Mouse (Mus musculus): ENCODE data around the gene Vmn1r199. TPM values are rescaled to one million over a fixed set of nuclear protein-coding genes. Genes with fewer than 3 reads are reported as not detected.
"Not testable (repeated sequence)": the region's sequence is repeated elsewhere in the genome, so short reads cannot be mapped to it uniquely, and the experiment has no call there.

Vmn1r199 gene
- polyA plus RNA-seq (2015; fragmentation: Nextera tagmentation; extraction: Ambion mirVana): not detected in 2 replicates

DNA sequence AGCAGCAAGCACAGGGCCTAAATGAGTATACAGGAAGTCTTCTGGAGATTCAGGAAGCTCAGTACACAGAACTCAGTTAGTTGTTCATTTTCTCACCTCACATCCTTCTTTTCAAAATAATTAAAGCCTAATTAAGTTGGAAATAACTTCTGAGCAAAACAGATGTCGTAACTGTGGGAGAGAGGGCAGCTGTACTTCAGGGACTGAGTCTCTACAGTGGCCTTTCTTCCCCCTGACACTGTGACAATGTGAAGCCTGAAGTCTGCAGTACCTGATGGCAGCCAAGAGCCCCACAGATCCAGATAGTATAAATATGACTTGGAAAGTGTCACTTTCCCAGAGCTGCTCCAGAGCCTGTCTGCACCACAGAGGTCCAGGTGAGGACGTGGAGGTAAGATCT lies at the start of gene Vmn1r199:
TSS of gene Vmn1r199 (plus strand) at position 301 of the 400 bp plus-strand sequence.
- H3K27ac ChIP-seq (ENCODE audit: low read length): no peak within 1 kb of the TSS
- H3K9ac ChIP-seq (replicated peaks; ENCODE audit: low read depth, low read length): no peak within 1 kb of the TSS
- H3K27me3 ChIP-seq (replicated peaks; ENCODE audit: control insufficient read depth, insufficient read depth, low read length): no peaks in the 10 kb centered on the region
- no peaks in the 10 kb centered on the region for H3K9me3 ChIP-seq (ENCODE audit: control insufficient read depth, low read length)
- H3K36me3 ChIP-seq (ENCODE audit: control insufficient read depth, insufficient read depth): no peaks in the 10 kb centered on the region
- H3K4me3 ChIP-seq (replicated peaks; ENCODE audit: low read length): no peak within 1 kb of the TSS
- H3K4me1 ChIP-seq (replicated peaks; ENCODE audit: control insufficient read depth, insufficient read depth, low read length): no peaks in the 10 kb centered on the region
- 82% methylated on average over 2 of the region's 2 CpGs for WGBS
- no peak within 1 kb of the TSS for H3K4me2 ChIP-seq (ENCODE audit: low read length)
- no peak for ATAC-seq

DNA sequence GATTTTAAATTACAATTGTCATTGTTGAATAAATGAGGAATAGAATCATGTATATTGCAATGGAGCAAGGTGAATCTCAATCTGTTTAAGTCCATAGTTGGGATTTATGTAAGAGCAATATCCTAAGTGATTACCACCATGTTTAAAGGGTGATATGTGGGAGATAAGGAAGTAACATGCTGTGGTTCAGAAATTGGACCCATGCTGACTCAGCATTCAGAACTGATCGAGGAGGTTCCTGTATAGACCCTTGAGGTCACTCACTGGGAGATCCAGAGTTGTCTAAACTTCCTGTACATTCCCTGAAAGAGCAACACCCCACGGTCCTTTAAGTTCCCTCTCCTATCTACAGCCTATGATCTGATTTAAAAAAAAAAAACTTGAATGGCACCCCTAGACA lies 46.3 kb upstream of the Vmn1r199 start:
- H3K27ac ChIP-seq (ENCODE audit: low read length): no peak overlapping the region
- H3K4me1 ChIP-seq (replicated peaks; ENCODE audit: control insufficient read depth, insufficient read depth, low read length): no peaks in the 10 kb centered on the region
- H3K4me3 ChIP-seq (replicated peaks; ENCODE audit: low read length): no peak overlapping the region
- H3K9me3 ChIP-seq (ENCODE audit: control insufficient read depth, low read length): no peaks in the 10 kb centered on the region
- H3K27me3 ChIP-seq (replicated peaks; ENCODE audit: control insufficient read depth, insufficient read depth, low read length): no peaks in the 10 kb centered on the region
- H3K4me2 ChIP-seq (ENCODE audit: low read length): no peak overlapping the region
- H3K36me3 ChIP-seq (ENCODE audit: control insufficient read depth, insufficient read depth): no peaks in the 10 kb centered on the region
- WGBS: 81% methylated on average over 2 of the region's 2 CpGs
- no peak for ATAC-seq
- H3K9ac ChIP-seq (replicated peaks; ENCODE audit: low read depth, low read length): no peak overlapping the region

DNA sequence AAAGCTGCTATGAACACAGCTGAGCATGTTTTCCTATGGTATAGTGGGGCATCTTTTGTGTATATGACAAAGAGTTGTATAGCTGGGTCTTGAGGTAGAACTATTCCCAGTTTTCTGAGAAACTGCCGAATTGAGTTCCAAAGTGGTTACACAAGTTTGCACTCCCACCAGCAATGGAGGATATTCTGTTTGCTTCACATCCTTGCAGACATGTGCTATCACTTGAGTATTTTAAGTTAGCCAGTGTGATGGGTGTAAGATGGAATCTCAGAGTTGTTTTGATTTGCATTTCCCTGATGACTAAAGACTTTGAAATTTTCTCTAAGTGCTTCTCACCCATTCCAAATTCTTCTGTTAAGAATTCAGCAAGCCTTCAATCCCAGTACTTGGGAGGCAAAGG lies 44.1 kb upstream of the Vmn1r199 start:
- H3K4me1 ChIP-seq (replicated peaks; ENCODE audit: control insufficient read depth, insufficient read depth, low read length): no peaks in the 10 kb centered on the region
- H3K4me3 ChIP-seq (replicated peaks; ENCODE audit: low read length): no peak overlapping the region
- H3K27ac ChIP-seq (ENCODE audit: low read length): no peak overlapping the region
- H3K9ac ChIP-seq (replicated peaks; ENCODE audit: low read depth, low read length): no peak overlapping the region
- no peak for ATAC-seq
- H3K36me3 ChIP-seq (ENCODE audit: control insufficient read depth, insufficient read depth): no peaks in the 10 kb centered on the region
- no peaks in the 10 kb centered on the region for H3K27me3 ChIP-seq (replicated peaks; ENCODE audit: control insufficient read depth, insufficient read depth, low read length)
- no peak overlapping the region for H3K4me2 ChIP-seq (ENCODE audit: low read length)
- 97% methylated on average over 1 of the region's 1 CpGs for WGBS
- H3K9me3 ChIP-seq (ENCODE audit: control insufficient read depth, low read length): no peaks in the 10 kb centered on the region

DNA sequence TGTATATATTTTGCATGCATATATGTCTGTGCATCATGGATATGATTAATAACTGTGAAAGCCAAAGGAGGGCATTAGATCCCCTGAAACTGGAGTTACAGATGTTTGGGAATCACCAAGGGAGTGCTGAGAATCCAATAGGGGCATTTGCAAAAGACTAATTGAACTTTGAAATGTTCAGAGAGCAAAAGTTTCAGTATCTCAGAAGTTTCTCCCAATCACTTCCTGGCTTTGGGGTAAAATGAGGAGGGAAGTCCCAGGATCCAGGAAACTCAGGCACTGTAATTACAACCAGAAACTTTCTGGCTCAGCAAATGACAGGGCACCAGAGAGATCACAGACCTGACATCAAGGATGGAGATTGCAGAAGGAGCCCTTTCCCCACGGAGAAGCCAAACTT lies 29.6 kb upstream of the Vmn1r199 start, which contains the start of gene Vmn1r198:
TSS of gene Vmn1r198 (plus strand) at position 301 of the 400 bp plus-strand sequence.
- H3K36me3 ChIP-seq (ENCODE audit: control insufficient read depth, insufficient read depth): no peaks in the 10 kb centered on the region
- no peak within 1 kb of the TSS for H3K4me2 ChIP-seq (ENCODE audit: low read length)
- no peak within 1 kb of the TSS for H3K9ac ChIP-seq (replicated peaks; ENCODE audit: low read depth, low read length)
- H3K27me3 ChIP-seq (replicated peaks; ENCODE audit: control insufficient read depth, insufficient read depth, low read length): no peaks in the 10 kb centered on the region
- no peaks in the 10 kb centered on the region for H3K4me1 ChIP-seq (replicated peaks; ENCODE audit: control insufficient read depth, insufficient read depth, low read length)
- no peaks in the 10 kb centered on the region for H3K9me3 ChIP-seq (ENCODE audit: control insufficient read depth, low read length)
- WGBS: 55% methylated on average over 1 of the region's 1 CpGs
- no peak within 1 kb of the TSS for H3K4me3 ChIP-seq (replicated peaks; ENCODE audit: low read length)
- H3K27ac ChIP-seq (ENCODE audit: low read length): no peak within 1 kb of the TSS
- no peak for ATAC-seq

DNA sequence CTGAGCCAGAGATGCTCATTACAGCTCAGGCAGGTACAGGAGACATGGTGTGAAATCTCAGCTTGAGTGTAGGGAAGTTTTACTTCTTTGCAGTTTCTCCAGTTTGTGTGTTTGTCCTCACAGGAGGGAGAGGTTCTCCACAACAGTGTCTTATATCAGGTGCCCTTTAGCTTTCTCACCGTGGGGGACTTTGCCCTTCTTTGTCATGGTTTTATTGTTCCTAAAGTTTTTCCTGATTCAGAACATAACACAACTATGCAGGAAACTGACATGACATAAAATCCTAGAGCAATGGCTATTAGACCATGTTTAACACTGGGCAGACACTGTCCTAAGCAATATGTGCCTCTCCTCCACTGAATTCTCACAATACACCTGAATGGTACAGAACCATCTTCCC lies 28.8 kb upstream of the Vmn1r199 start:
- H3K27ac ChIP-seq (ENCODE audit: low read length): no peak overlapping the region
- no peak overlapping the region for H3K4me2 ChIP-seq (ENCODE audit: low read length)
- 87% methylated on average over 1 of the region's 1 CpGs for WGBS
- H3K36me3 ChIP-seq (ENCODE audit: control insufficient read depth, insufficient read depth): no peaks in the 10 kb centered on the region
- no peaks in the 10 kb centered on the region for H3K4me1 ChIP-seq (replicated peaks; ENCODE audit: control insufficient read depth, insufficient read depth, low read length)
- no peak overlapping the region for H3K4me3 ChIP-seq (replicated peaks; ENCODE audit: low read length)
- no peak overlapping the region for H3K9ac ChIP-seq (replicated peaks; ENCODE audit: low read depth, low read length)
- ATAC-seq: no peak
- H3K27me3 ChIP-seq (replicated peaks; ENCODE audit: control insufficient read depth, insufficient read depth, low read length): no peaks in the 10 kb centered on the region
- no peaks in the 10 kb centered on the region for H3K9me3 ChIP-seq (ENCODE audit: control insufficient read depth, low read length)

DNA sequence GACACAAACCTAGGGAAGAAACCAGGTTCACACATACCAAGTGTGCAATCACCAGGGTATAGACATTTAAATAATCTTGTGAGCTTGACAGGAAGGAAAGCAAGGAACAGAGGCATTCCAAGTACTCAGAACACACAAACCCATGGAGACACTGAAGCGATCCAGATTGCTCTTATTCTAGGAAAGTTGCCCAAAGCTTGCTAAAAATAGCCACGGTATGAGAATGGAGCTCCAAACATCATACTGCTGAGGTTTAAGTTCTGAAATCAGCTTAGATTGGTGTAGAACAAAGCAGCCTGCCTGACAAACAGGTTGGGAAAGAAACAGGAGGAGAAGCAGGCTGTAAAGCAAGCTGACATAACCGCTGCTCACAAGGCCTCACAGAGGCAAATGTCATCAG lies 1.5 kb downstream of the Vmn1r199 start:
- H3K36me3 ChIP-seq (ENCODE audit: control insufficient read depth, insufficient read depth); H3K4me1 ChIP-seq (replicated peaks; ENCODE audit: control insufficient read depth, insufficient read depth, low read length); H3K27ac ChIP-seq (ENCODE audit: low read length); H3K4me2 ChIP-seq (ENCODE audit: low read length); H3K27me3 ChIP-seq (replicated peaks; ENCODE audit: control insufficient read depth, insufficient read depth, low read length); H3K9ac ChIP-seq (replicated peaks; ENCODE audit: low read depth, low read length); H3K9me3 ChIP-seq (ENCODE audit: control insufficient read depth, low read length); H3K4me3 ChIP-seq (replicated peaks; ENCODE audit: low read length): not testable (repeated sequence)
- 76% methylated on average over 3 of the region's 3 CpGs for WGBS
- 0 out of 2 replicates have a peak, but pooled peaks have one; percentile 15 for ATAC-seq

DNA sequence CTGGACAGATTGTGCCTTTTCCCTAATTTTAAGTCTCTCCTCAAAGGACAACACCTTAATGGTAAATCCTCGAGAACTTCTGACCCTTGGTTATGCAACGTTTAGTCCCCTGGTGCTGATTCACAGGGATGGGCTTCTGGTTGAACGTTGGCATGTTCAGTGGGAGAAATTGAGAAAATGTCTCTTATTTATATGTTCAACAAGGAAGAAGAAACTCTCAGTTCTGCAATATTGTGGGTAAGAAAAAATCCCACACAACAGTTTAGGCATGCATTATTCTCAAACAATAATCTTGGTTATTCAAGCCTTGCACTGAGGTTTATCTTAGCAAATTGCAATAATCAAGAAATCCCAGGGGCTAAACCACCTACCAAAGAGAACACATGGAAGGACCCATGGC lies 3.8 kb downstream of the Vmn1r199 start:
- H3K4me1 ChIP-seq (replicated peaks; ENCODE audit: control insufficient read depth, insufficient read depth, low read length): no peaks in the 10 kb centered on the region
- no peak for ATAC-seq
- 89% methylated on average over 3 of the region's 3 CpGs for WGBS

DNA sequence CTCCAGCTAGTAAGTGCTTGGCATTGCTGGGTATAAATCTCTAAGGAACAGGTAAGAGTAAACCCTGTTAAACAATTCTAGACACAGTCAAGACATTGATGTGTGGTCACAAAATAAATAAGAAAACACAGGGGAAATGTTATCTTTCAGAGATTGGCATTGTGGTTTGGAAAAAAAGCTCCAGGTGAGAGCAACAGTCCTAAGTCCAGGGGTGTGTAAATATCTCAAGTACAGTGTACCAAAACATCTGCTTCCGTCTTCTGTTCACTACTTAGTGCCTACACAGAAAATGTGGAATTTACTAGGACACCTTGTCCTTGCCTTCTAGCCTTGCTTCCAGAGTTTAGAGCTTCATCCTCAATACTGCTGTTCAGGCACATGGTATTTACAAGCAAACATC lies 7.4 kb downstream of the Vmn1r199 start:
- no peaks in the 10 kb centered on the region for H3K9me3 ChIP-seq (ENCODE audit: control insufficient read depth, low read length)
- no peak overlapping the region for H3K4me2 ChIP-seq (ENCODE audit: low read length)
- no peaks in the 10 kb centered on the region for H3K4me1 ChIP-seq (replicated peaks; ENCODE audit: control insufficient read depth, insufficient read depth, low read length)
- H3K4me3 ChIP-seq (replicated peaks; ENCODE audit: low read length): no peak overlapping the region
- WGBS: 97% methylated on average over 1 of the region's 1 CpGs
- no peak overlapping the region for H3K27ac ChIP-seq (ENCODE audit: low read length)
- no peaks in the 10 kb centered on the region for H3K27me3 ChIP-seq (replicated peaks; ENCODE audit: control insufficient read depth, insufficient read depth, low read length)
- ATAC-seq: no peak
- H3K36me3 ChIP-seq (ENCODE audit: control insufficient read depth, insufficient read depth): no peaks in the 10 kb centered on the region
- H3K9ac ChIP-seq (replicated peaks; ENCODE audit: low read depth, low read length): no peak overlapping the region

More for the DNA sequence above, 3.8 kb downstream of the Vmn1r199 start:
- no peak overlapping the region for H3K27ac ChIP-seq (ENCODE audit: low read length)
- H3K27me3 ChIP-seq (replicated peaks; ENCODE audit: control insufficient read depth, insufficient read depth, low read length): no peaks in the 10 kb centered on the region
- H3K4me2 ChIP-seq (ENCODE audit: low read length): no peak overlapping the region
- no peaks in the 10 kb centered on the region for H3K36me3 ChIP-seq (ENCODE audit: control insufficient read depth, insufficient read depth)
- H3K4me3 ChIP-seq (replicated peaks; ENCODE audit: low read length): no peak overlapping the region
- H3K9me3 ChIP-seq (ENCODE audit: control insufficient read depth, low read length): no peaks in the 10 kb centered on the region
- H3K9ac ChIP-seq (replicated peaks; ENCODE audit: low read depth, low read length): no peak overlapping the region

DNA sequence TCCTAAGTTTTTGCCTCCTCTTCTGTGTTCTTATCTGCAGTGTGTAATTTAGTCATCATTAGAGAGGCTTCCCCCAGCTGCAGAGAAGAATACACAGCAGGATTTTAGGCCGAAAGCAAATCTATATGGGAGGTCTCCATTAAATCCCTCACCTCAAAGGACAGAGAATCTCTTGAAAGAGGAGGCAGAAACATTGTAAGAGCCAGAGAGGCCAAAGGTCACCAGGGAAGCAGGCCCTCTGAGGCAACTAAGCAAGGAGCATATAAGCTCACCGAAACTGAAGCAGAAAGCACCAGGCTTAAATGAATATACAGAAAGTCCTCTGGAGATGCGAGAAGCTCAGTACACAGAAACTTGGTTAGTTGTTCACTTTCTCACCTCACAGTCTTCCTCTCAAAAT lies 10.5 kb downstream of the Vmn1r199 start, which contains the start of gene Vmn1r200:
TSS of gene Vmn1r200 (plus strand) at position 301 of the 400 bp plus-strand sequence.
- H3K9me3 ChIP-seq (ENCODE audit: control insufficient read depth, low read length): no peaks in the 10 kb centered on the region
- no peaks in the 10 kb centered on the region for H3K4me1 ChIP-seq (replicated peaks; ENCODE audit: control insufficient read depth, insufficient read depth, low read length)
- H3K4me2 ChIP-seq (ENCODE audit: low read length): no peak within 1 kb of the TSS
- H3K27ac ChIP-seq (ENCODE audit: low read length): no peak within 1 kb of the TSS
- no peak for ATAC-seq
- H3K36me3 ChIP-seq (ENCODE audit: control insufficient read depth, insufficient read depth): no peaks in the 10 kb centered on the region
- no peak within 1 kb of the TSS for H3K9ac ChIP-seq (replicated peaks; ENCODE audit: low read depth, low read length)
- WGBS: 20% methylated on average over 3 of the region's 3 CpGs
- no peaks in the 10 kb centered on the region for H3K27me3 ChIP-seq (replicated peaks; ENCODE audit: control insufficient read depth, insufficient read depth, low read length)
- H3K4me3 ChIP-seq (replicated peaks; ENCODE audit: low read length): no peak within 1 kb of the TSS

DNA sequence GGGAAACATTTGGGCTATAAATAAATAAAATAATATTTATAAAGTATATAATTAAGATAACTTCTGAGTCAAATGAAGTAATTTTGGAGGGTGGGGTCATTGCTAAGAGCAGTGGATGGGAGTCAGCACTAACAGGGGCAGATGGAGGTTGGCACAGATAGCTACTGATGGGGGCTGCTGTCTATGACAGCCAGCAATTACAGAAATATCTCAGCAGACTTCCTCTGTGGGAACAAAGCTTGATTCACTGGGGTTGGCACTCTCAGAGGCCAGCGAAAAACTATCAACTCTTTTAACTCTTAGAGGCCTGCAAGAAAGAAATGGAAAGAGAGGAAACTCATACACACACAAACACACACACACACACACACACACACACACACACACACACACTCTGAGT lies 23.4 kb downstream of the Vmn1r199 start:
- Histone ChIP-seq H3K36me3 (ENCODE audit: control insufficient read depth, insufficient read depth) (no peaks in the 10 kb centered on the region), H3K27me3 (replicated peaks; ENCODE audit: control insufficient read depth, insufficient read depth, low read length) (no peaks in the 10 kb centered on the region), H3K4me1 (replicated peaks; ENCODE audit: control insufficient read depth, insufficient read depth, low read length) (no peaks in the 10 kb centered on the region), H3K27ac (ENCODE audit: low read length) (no peak overlapping the region), H3K9me3 (ENCODE audit: control insufficient read depth, low read length) (no peaks in the 10 kb centered on the region), H3K4me3 (replicated peaks; ENCODE audit: low read length) (no peak overlapping the region), H3K4me2 (ENCODE audit: low read length) (no peak overlapping the region), H3K9ac (replicated peaks; ENCODE audit: low read depth, low read length) (no peak overlapping the region)
- ATAC-seq: no peak
- 72% methylated on average over 1 of the region's 1 CpGs for WGBS
